Mouse (Mus musculus) cerebellum, adult (tissue): ENCODE data around the gene Nfyb.
A peak's percentile ranks its signal among the peaks of the same experiment; 100 is the strongest.

Experiments used
- ATAC-seq: cut with Nextera tagmentation; 2 replicates; pipeline ENCODE4 v1.9.2; 2017; ENCODE audit warnings: mild to moderate bottlenecking, moderate library complexity, mixed read lengths; ENCODE audit not compliant: insufficient number of reproducible peaks, low FRiP score, low TSS enrichment

Nfyb gene

DNA sequence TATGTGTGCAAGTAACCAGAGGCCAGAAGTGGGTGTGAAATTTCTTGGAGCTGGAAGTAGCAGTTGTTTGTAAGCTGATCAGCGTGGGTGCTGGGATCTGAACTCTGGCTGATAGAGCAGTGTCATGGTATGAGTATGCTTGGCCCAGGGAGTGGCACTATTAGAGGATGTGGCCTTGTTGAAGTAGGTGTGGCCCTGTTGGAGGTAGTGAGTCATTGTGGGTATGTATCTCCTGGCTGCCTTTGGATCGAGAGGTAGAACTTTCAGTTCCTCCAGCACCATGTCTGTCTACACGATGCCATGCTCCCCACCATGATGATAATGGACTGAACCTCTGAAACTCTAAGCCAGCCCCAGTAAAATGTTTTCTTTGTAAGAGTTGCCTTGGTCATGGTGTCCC is 16.4 kb upstream of the Nfyb start:
- ATAC-seq = no peak

DNA sequence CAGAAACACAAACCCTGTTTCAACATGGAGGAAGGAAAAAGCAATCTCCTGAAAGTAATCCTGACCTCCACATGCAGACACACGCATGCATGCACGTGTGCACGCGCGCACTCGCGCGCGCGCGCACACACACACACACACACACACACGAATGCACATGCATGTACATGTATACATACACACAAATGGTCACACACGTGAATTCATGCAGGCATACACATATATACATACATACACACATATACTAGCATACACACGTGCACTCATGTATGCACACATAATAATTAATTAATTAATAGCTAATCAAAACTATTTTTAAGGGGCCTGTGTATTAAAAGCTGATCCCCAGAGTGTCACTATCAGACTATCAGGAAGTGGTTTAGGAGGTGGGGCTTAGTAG is 15.9 kb upstream of the Nfyb start:
- no peak for ATAC-seq

DNA sequence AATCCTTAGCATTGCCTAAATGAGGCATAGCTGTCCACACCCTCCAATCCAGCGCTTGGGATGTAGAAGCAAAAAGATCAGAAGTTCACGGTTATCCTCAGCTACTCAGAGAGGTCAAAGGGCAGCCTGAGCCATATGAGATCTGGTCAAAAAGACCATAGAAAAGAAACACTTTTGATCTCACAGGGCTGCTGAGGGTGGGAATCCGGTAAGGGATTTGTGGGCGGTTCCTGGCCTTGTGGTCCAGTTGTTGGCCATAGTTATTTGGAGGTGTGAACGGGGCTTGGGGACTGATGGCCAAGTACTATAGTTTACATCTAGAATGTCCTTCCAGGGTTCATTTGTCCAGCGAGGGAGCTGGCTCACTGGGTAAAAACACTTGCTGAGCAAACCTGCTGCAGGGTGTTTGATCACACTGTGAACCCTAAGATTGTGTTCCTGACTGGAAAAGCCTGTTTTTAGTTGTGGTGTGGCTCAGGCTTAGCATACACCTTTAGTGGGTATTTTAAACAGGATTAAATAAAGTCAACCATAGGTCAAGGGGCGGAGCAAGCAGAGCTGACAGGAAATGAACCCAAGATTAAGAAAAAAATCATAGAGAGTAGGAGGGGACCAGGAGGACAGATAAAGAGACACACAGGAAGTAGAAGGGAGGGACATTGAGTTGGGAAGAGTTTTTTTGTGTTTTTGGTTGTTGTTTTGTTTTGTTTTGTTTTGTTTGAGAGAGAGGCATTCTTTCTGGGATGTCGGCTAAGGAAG is 15.0 kb upstream of the Nfyb start:
- no peak for ATAC-seq

GRCm38 (mm10) chr10:82777886-82778285 is 13.9 kb upstream of the Nfyb start:
- ATAC-seq = peak; percentile 58; the same call in 1 of the 2 replicates

- ATAC-seq = no peak
Measured at GRCm38 (mm10) chr10:82777075-82777474, 13.1 kb upstream of the Nfyb start.

GRCm38 (mm10) chr10:82774841-82775240 is 10.9 kb upstream of the Nfyb start:
- ATAC-seq = no peak

GRCm38 (mm10) chr10:82771595-82772170 is 7.7 kb upstream of the Nfyb start:
- no peak for ATAC-seq

DNA sequence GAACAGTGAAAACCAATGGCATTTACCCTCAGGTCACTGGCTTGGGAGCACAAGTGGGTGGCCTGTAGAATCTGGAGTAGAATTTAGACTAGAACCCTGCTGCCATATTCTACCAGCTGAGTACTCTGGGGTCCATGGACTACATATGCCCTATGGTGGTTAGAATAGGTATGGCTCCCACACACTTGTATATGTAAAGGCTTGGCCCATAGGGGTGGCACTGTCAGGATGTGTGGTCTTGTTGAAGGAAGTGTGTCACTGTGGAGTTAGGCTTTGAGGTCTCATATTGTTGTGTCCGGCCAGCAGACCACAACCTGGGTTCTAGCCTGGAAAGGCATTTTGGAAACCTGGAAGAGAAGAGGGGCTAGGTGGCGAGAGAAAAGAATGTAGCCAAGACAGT is 6.8 kb upstream of the Nfyb start:
- no peak for ATAC-seq

DNA sequence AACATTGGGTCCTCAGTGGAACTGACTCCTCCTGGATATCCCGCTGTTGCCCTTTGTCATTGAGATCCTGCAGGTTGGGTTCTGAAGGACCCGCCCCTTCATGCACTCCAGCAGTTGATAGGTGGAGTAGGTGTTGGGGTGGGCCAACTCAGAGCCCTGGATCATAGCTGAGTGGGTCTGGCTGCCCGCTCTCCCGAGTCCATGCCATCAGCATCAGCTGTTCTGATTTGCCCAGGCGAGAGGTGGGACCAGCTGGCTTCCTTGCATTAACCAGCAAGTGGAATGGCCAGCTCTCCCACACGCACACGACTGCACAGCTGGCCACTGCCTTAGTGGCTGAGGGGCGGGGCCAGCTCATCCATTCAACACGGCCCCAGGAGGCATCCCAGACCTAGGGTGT is 5.0 kb upstream of the Nfyb start:
- ATAC-seq = no peak

DNA sequence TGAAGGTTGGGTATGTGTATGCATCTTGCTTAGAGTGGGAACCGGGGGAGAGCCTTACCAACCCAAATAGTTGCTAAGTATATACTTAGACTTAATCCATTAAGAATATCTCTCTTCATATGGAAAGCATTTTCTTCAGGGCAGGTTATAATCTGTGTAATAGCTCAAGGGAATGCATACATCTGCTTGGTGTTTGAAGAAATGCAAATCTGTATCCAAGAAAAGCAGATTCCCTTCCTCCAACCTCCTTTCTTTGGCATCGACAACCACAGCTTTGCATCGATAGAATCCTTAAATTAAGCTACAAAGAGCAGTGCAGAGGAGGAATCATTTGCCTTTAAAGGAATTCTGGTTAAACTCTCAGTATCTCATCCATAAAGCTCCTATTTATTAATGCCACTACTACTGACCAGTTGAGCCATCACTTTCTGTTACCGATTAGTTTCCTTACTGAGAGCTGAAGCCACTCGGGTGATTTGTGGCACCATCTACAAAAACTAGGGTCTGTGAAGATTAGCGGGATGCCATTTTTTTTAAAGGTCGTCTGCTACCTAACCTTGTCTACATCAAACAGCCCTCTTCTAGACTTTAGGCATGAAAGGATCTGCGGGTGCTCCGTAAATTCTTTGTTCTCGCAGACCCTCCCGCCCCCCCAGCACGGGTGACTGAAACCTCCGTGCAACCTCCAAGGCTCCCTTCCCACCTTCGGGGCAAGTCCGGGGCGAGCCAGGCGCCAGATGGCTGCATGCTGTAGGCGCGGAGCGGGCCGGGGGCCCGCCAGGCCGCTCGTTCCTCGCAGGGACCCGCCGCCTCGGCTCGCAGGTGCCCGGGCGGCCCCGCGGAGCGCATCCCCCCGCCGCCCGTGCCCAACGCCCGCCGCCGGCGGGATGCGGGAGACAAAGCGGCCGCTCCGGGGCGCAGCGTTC is 925 bp downstream of the Nfyb start:
- ATAC-seq = peak; percentile 15; the same call in 1 of the 2 replicates

DNA sequence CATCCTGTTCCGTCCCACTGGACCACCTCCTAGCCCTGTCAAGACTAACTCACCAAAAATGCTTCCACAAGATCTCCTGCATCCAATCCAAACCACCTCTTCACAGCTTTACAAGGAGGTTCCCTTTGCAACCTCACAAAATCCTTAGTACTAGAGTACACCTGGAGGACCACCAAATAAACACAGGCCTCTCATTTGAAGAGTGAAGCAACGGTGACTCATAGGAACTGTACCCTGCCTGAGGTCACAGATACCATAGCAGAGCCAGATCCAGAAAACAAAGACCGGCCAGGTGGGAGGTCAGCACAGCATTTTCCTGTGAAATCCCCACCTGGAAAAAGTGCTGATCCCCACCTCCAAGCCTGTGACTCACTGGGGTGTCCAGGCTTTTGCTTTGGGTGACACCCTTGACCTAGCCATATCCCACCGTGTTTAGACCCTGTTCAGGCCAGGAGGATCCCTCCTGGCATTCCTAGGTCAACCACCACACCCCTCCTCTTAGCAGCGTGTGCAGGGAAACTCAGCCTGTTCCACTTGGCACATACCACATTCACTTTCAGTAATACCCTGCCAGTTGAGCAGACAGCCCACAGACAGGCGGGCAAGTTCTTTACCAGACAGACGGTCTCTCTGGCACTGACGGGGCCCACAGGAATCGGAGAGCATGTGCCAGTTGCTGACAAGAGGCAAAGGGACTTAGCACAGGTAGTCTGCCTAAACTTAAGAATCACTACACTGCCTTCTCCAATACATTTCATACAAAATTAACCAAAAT is 2.7 kb downstream of the Nfyb start:
- ATAC-seq = no peak

- ATAC-seq = no peak
Measured at GRCm38 (mm10) chr10:82759706-82760105, 4.2 kb downstream of the Nfyb start.

DNA sequence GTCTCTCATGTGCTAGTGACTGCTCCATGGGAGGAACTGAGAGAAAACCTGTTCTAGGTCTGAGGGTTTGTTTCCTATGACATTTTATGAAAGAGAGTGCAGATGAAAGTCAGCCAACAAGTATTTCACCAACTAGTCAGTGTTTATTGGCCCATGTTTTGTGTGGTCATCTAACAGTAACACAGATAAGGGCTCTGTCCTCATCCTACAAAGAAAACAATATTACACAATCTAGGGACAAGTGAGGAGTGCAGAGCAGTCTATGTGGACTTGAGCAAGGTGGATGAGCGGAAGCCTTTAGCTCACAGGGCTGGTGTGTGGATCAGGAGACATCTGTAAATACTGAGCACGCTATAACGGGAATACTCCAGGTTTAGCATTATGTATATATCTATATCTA is 5.1 kb downstream of the Nfyb start:
- no peak for ATAC-seq

- no peak for ATAC-seq
Measured at GRCm38 (mm10) chr10:82758368-82758767, 5.6 kb downstream of the Nfyb start.

DNA sequence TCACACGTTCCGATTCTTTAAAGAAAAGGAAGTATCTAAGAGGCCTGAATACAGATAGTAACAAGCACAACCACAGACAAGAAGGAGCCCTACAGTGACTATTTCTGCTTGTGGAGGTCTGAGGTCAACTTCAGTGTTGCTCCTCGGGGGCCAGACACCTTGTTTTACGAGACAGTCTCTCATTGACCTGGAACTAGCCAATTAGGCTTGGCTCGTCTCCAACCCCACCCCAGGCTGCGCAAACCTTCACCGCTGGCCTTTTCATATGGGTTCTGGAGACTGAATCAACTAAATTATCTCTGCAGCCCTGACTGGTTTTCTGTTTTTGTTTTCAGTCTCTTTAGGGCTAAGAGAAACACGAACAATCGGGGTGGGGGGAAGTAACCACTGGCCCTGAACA is 6.6 kb downstream of the Nfyb start:
- ATAC-seq = no peak

DNA sequence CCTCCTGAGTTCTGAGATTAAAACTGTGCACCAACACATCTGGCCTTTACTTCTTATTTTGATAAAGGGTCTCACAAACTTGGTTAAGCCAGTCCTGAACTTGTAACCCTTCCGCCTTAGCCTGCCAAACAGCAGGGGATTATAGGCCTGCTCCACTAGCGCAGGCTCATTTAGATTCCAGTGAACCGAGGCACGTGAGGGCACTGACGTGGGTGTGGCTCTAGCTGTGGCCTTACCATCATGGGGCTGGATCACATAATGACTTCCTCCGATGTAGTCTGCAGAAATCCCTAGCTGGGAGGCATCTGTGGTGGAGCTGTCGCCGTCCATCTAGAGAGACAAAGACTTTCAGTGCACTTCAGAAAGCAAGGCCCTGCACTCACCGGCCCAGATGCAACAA is 7.5 kb downstream of the Nfyb start:
- ATAC-seq = no peak

DNA sequence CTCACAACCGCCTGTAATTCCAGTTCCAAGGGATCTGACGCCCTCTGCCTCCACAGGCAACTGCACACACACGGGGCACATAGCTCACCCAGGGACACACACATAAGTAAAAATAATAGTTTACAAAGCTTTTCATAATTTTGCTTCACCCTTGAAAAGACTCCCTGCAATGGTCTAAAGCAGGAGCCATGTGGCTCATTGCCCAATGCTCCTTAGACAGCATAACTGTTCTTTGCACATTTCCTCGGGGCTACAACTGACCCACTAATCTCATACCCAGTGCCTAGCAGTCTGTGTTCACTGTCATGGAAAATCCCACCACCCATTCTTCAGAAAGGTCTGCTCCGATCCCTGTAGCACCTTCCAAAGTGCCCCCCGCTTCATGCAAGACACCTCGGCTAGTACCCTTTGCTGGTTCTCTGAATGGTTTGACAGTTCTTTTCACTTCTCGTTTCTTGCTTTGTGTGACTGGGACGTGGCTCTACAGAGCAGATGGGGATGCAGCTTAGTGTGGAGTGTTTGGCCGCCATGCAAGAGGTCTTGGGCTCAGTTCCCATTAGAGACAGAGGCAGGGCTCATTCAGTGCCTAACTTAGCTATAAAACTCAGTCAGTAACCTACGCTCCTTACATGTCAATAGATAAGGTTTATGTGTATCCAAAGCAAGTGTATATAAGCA is 8.6 kb downstream of the Nfyb start:
- no peak for ATAC-seq

GRCm38 (mm10) chr10:82754642-82755041 is 9.3 kb downstream of the Nfyb start:
- ATAC-seq = no peak

DNA sequence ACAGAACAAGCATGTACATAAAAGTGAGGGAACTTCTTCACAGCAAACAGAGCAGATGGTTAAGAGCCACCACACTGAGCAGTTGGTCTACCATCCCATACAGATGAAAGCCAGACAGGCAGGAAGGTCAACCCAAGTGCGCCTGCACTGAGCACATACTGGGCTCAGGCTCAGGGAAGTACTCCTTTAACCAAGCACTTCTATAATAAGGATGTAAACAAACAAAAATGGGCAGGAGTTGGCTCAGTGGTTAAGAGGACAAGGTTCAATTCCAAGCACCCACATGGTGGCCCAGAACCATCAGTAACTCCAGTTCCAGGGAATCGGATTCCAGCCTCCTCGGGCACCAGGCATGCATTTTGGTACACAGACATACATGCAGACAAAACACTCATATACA is 11.0 kb downstream of the Nfyb start:
- no peak for ATAC-seq

DNA sequence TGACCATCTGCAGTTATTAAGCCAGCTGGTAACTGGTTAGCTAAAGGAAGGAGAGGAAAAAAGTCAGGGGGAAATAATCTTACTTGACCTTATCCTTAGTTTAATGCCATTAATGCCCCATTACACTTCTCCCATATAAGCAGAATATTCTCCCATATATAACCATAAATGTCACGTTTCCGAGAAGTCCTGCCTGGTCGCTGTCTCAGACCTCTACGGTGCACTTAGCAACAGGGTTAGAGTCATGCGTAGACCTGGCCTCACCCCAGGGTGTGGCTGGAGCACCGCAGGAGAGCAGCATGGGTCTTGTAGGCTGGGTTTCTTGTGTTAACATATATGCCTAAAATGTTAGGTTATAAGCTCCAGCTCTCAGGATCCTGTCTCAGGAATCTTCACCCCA is 13.2 kb downstream of the Nfyb start:
- no peak for ATAC-seq
